Mouse (Mus musculus) MEL (cell line): ENCODE data around the gene Pigyl. TPM values are rescaled to one million over a fixed set of nuclear protein-coding genes. Genes with fewer than 3 reads are reported as not detected.

Source experiments
- DNase-seq: peaks from one replicate; pipeline ENCODE4 v3.0.0; 2011; ENCODE audit warnings: low read depth, low spot score
- H3K27ac ChIP-seq: 2 replicates; pipeline ENCODE4 v1.5.1; 2012; ENCODE audit warnings: low read depth, mild to moderate bottlenecking, control low read depth, low read length, moderate library complexity; ENCODE audit not compliant: control insufficient read depth
- H3K27me3 ChIP-seq, 2 experiments: fragments of 150-350 bp in 1 of 2; sonication (generic) in 1 of 2; 2 replicates each; pipeline ENCODE4 v1.6.1; 2012; ENCODE audit warnings: low read length in 2 of 2, mild to moderate bottlenecking in 2 of 2, improper control_type of control experiment in 1 of 2, moderate library complexity in 1 of 2; ENCODE audit not compliant: insufficient read depth in 2 of 2, control insufficient read depth in 1 of 2
- H3K36me3 ChIP-seq, 2 experiments: 2 replicates each; pipeline ENCODE4 v1.6.1; 2012 to 2014; ENCODE audit warnings: low read length in 2 of 2, improper control_type of control experiment in 1 of 2, inconsistent platforms in 1 of 2, mild to moderate bottlenecking in 1 of 2; ENCODE audit not compliant: insufficient read depth in 2 of 2, control insufficient read depth in 1 of 2
- H3K4me1 ChIP-seq, 2 experiments: fragments of 150-350 bp in 1 of 2; sonication (generic) in 1 of 2; 2 replicates each; pipeline ENCODE4 v1.6.1; 2012; ENCODE audit warnings: low read length in 2 of 2, improper control_type of control experiment in 1 of 2, mild to moderate bottlenecking in 1 of 2; ENCODE audit not compliant: insufficient read depth in 2 of 2, control insufficient read depth in 1 of 2
- H3K4me3 ChIP-seq, 2 experiments: fragments of 150-350 bp in 1 of 2; sonication (generic) in 1 of 2; 2 replicates each; pipeline ENCODE4 v1.5.1; 2012; ENCODE audit warnings: low read depth in 2 of 2, low read length in 2 of 2, mild to moderate bottlenecking in 2 of 2, moderate library complexity in 2 of 2, control low read depth in 1 of 2, improper control_type of control experiment in 1 of 2; ENCODE audit not compliant: control insufficient read depth in 1 of 2, insufficient read depth in 1 of 2
- H3K79me2 ChIP-seq: 2 replicates; pipeline ENCODE4 v1.6.1; 2012; ENCODE audit warnings: mild to moderate bottlenecking, low read length, moderate library complexity; ENCODE audit not compliant: control insufficient read depth, poor library complexity, insufficient read depth
- H3K9ac ChIP-seq: 2 replicates; pipeline ENCODE4 v1.6.1; 2012; ENCODE audit warnings: low read depth, mild to moderate bottlenecking, control low read depth, low read length, moderate library complexity; ENCODE audit not compliant: control insufficient read depth, poor library complexity, severe bottlenecking
- H3K9me3 ChIP-seq: fragments of 150-350 bp; sonication (generic); replicated peaks from 2 replicates; pipeline ENCODE4 v1.6.1; 2012; ENCODE audit warnings: mild to moderate bottlenecking, low read length, improper control_type of control experiment, moderate library complexity; ENCODE audit not compliant: insufficient read depth
- E2F4 ChIP-seq: IDR thresholded peaks from 2 replicates; pipeline ENCODE4 v1.6.1; 2011; ENCODE audit warnings: low read depth, low read length, improper control_type of control experiment, borderline replicate concordance
- GATA1 ChIP-seq: IDR thresholded peaks from 2 replicates; pipeline ENCODE4 v1.6.1; 2011; ENCODE audit warnings: low read depth, low read length, improper control_type of control experiment
- JUND ChIP-seq: IDR thresholded peaks from 2 replicates; pipeline ENCODE4 v1.6.1; 2011; ENCODE audit warnings: low read depth, mild to moderate bottlenecking, improper control_type of control experiment, low read length
- RCOR1 ChIP-seq: IDR thresholded peaks from 2 replicates; pipeline ENCODE4 v1.6.1; 2012; ENCODE audit warnings: low read depth, mild to moderate bottlenecking, inconsistent platforms, low read length, improper control_type of control experiment
- polyA plus RNA-seq, 2 experiments: library from polyadenylated mRNA; stranded (reverse) in 1 of 2; unstranded in 1 of 2; fragments of >175 nt in 1 of 2; fragments of >200 nt in 1 of 2; gene quantifications; 2 replicates each; pipeline versions ENCODE4 v1.2.1 to v1.2.4; 2012; ENCODE audit warnings: low replicate concordance in 2 of 2, low read depth in 1 of 2; ENCODE audit not compliant: insufficient read length in 2 of 2, insufficient read depth in 1 of 2, missing spikeins in 1 of 2
- total RNA-seq: library from RNA; depleted of rRNA; stranded (reverse); fragments of 300-350 nt; gene quantifications from 2 replicates; pipeline ENCODE4 v1.2.3, GENCODE M21; 2012; rRNA removed

Gene Pigyl
- total and polyA plus RNA-seq, 3 experiments, result 103 to 146 TPM; not detected in 1

GRCm38 (mm10) chr9:22196412-22196811 is 39.8 kb downstream of the Pigyl start:
- Histone ChIP-seq H3K27ac (no peak overlapping the region), H3K9ac (no peak overlapping the region), H3K4me3 (no peak overlapping the region), H3K27me3 (peaks cover 3 to 10% of the 10 kb centered on the region in 2 experiments), H3K9me3 (no peaks in the 10 kb centered on the region), H3K4me1 (no peaks in the 10 kb centered on the region), H3K36me3 (no peaks in the 10 kb centered on the region), H3K79me2 (no peaks in the 10 kb centered on the region)
- TF ChIP-seq RCOR1, result no peak
- TF ChIP-seq JUND, result no peak
- TF ChIP-seq E2F4, result no peak
- TF ChIP-seq GATA1, result peak; percentile 72
- no peak for DNase-seq

Other genes starting within 250 kb of the Pigyl start
- 19.0 and 22.9 TPM in 2 replicates for gene Rab3d, start 238.7 kb upstream of the Pigyl start, total RNA-seq
- 10 to 100 TPM in 1 of 2 experiments, not detected in 1; 44.2 TPM for gene Rab3d, start 238.7 kb upstream of the Pigyl start, polyA plus RNA-seq
- 1.0 and 1.4 TPM in 2 replicates for gene Ccdc159, start 229.4 kb upstream of the Pigyl start, total RNA-seq
- 1 to 10 TPM in 1 of 2 experiments, not detected in 1; 6.4 TPM for gene Ccdc159, start 229.4 kb upstream of the Pigyl start, polyA plus RNA-seq
- gene Tmem205, start 229.3 kb upstream of the Pigyl start, total RNA-seq, result 118 and 128 TPM in 2 replicates
- 100 to 1,000 TPM in 1 of 2 experiments, not detected in 1; 114 TPM for gene Tmem205, start 229.3 kb upstream of the Pigyl start, polyA plus RNA-seq
- 1.3 and 1.4 TPM in 2 replicates for gene Plppr2, start 219.8 kb upstream of the Pigyl start, total RNA-seq
- gene Plppr2, start 219.8 kb upstream of the Pigyl start, polyA plus RNA-seq, result 10 to 100 TPM in 1 of 2 experiments, not detected in 1; 13.9 TPM
- gene Swsap1, start 201.1 kb upstream of the Pigyl start, total RNA-seq, result 12.7 and 17.2 TPM in 2 replicates
- gene Swsap1, start 201.1 kb upstream of the Pigyl start, polyA plus RNA-seq, result 10 to 100 TPM in 1 of 2 experiments, not detected in 1; 19.3 TPM
- 139 and 192 TPM in 2 replicates for gene Epor, start 193.3 kb upstream of the Pigyl start, total RNA-seq
- gene Epor, start 193.3 kb upstream of the Pigyl start, polyA plus RNA-seq, result 100 to 1,000 TPM in 1 of 2 experiments, not detected in 1; 440 TPM
- gene Rgl3, start 167.4 kb upstream of the Pigyl start, total RNA-seq, result not detected in 2 replicates
- not detected for gene Rgl3, start 167.4 kb upstream of the Pigyl start, polyA plus RNA-seq
- 0.19 TPM in 1 of 2 replicates, not detected in the other for gene Ccdc151, start 154.2 kb upstream of the Pigyl start, total RNA-seq
- under 1 TPM in 1 of 2 experiments, not detected in 1; 0.99 TPM for gene Ccdc151, start 154.2 kb upstream of the Pigyl start, polyA plus RNA-seq
- gene Prkcsh, start 154.0 kb upstream of the Pigyl start, total RNA-seq, result 330 and 356 TPM in 2 replicates
- 100 to 1,000 TPM; 183 to 577 TPM for gene Prkcsh, start 154.0 kb upstream of the Pigyl start, polyA plus RNA-seq
- 0.15 and 0.20 TPM in 2 replicates for gene Elavl3, start 104.8 kb upstream of the Pigyl start, total RNA-seq
- gene Elavl3, start 104.8 kb upstream of the Pigyl start, polyA plus RNA-seq, result 1 to 10 TPM in 1 of 2 experiments, not detected in 1; 1.1 TPM
- gene Gm49318, start 85.6 kb upstream of the Pigyl start, total RNA-seq, result not detected in 2 replicates
- not detected for gene Gm49318, start 85.6 kb upstream of the Pigyl start, polyA plus RNA-seq
- 16.7 and 19.2 TPM in 2 replicates for gene Zfp653, start 85.5 kb upstream of the Pigyl start, total RNA-seq
- gene Zfp653, start 85.5 kb upstream of the Pigyl start, polyA plus RNA-seq, result 10 to 100 TPM in 1 of 2 experiments, not detected in 1; 40.4 TPM
- gene Ecsit, start 71.4 kb upstream of the Pigyl start, total RNA-seq, result 167 and 183 TPM in 2 replicates
- 100 to 1,000 TPM in 1 of 2 experiments, 10 to 100 TPM in 1; 87.6 to 211 TPM for gene Ecsit, start 71.4 kb upstream of the Pigyl start, polyA plus RNA-seq
- 0.10 and 0.19 TPM in 2 replicates for gene Cnn1, start 57.6 kb upstream of the Pigyl start, total RNA-seq
- gene Cnn1, start 57.6 kb upstream of the Pigyl start, polyA plus RNA-seq, result under 1 TPM in 1 of 2 experiments, not detected in 1; 0.06 TPM
- 390 and 421 TPM in 2 replicates for gene Elof1, start 39.7 kb upstream of the Pigyl start, total RNA-seq
- 100 to 1,000 TPM in 1 of 2 experiments, not detected in 1; 505 TPM for gene Elof1, start 39.7 kb upstream of the Pigyl start, polyA plus RNA-seq
- gene Acp5, start 21.1 kb upstream of the Pigyl start, total RNA-seq, result 5.8 and 15.6 TPM in 2 replicates
- gene Acp5, start 21.1 kb upstream of the Pigyl start, polyA plus RNA-seq, result 10 to 100 TPM in 1 of 2 experiments, not detected in 1; 17.4 TPM
- gene Zfp872, start 31.2 kb downstream of the Pigyl start, total RNA-seq, result not detected in 2 replicates
- not detected for gene Zfp872, start 31.2 kb downstream of the Pigyl start, polyA plus RNA-seq
- gene Zfp809, start 68.9 kb downstream of the Pigyl start, total RNA-seq, result 58.6 and 67.8 TPM in 2 replicates
- gene Zfp809, start 68.9 kb downstream of the Pigyl start, polyA plus RNA-seq, result 100 to 1,000 TPM in 1 of 2 experiments, not detected in 1; 101 TPM
- gene Zfp599, start 103.0 kb downstream of the Pigyl start, total RNA-seq, result 10.5 and 12.1 TPM in 2 replicates
- gene Zfp599, start 103.0 kb downstream of the Pigyl start, polyA plus RNA-seq, result 1 to 10 TPM in 1 of 2 experiments, not detected in 1; 7.6 TPM
- not detected in 2 replicates for gene Zfp810, start 150.8 kb downstream of the Pigyl start, total RNA-seq
- gene Zfp810, start 150.8 kb downstream of the Pigyl start, polyA plus RNA-seq, result under 1 TPM in 1 of 2 experiments, not detected in 1; 0.13 TPM
- 93.3 and 105 TPM in 2 replicates for gene Anln, start 232.3 kb downstream of the Pigyl start, total RNA-seq
- 100 to 1,000 TPM in 1 of 2 experiments, 10 to 100 TPM in 1; 93.3 to 114 TPM for gene Anln, start 232.3 kb downstream of the Pigyl start, polyA plus RNA-seq